Mouse (Mus musculus): ENCODE data around the gene Gm21704. TPM values are rescaled to one million over a fixed set of nuclear protein-coding genes. Genes with fewer than 3 reads are reported as not detected.
"Not testable (repeated sequence)": the region's sequence is repeated elsewhere in the genome, so short reads cannot be mapped to it uniquely, and the experiment has no call there.

The Gm21704 gene
- polyA plus RNA-seq (2012; ENCODE audit: insufficient read depth, insufficient read length, missing spikeins), result not detected in 2 replicates

GRCm38 (mm10) chrY:3410067-3410466, at the start of gene Gm21704, which contains the start of gene Gm21708:
TSS of gene Gm21704 (minus strand) at chrY:3410167.
TSS of gene Gm21708 (minus strand) at chrY:3410167.
- not testable (repeated sequence) for H3K27ac ChIP-seq (replicated peaks; ENCODE audit: low read depth, low read length); H3K4me3 ChIP-seq (ENCODE audit: insufficient read depth, low read depth, low read length); H3K4me1 ChIP-seq (ENCODE audit: control insufficient read depth, insufficient read depth, insufficient read length, low read length)

- not testable (repeated sequence) for H3K4me1 ChIP-seq (ENCODE audit: control insufficient read depth, insufficient read depth, insufficient read length, low read length); H3K27ac ChIP-seq (replicated peaks; ENCODE audit: low read depth, low read length); H3K4me3 ChIP-seq (ENCODE audit: insufficient read depth, low read depth, low read length)
Observed at GRCm38 (mm10) chrY:3345229-3345628, 64.7 kb downstream of the Gm21704 start, which contains the start of gene Gm21693. TSS of gene Gm21693 (minus strand) at chrY:3345329.

- not testable (repeated sequence) for H3K4me3 ChIP-seq (ENCODE audit: insufficient read depth, low read depth, low read length); H3K27ac ChIP-seq (replicated peaks; ENCODE audit: low read depth, low read length); H3K4me1 ChIP-seq (ENCODE audit: control insufficient read depth, insufficient read depth, insufficient read length, low read length)
Observed at GRCm38 (mm10) chrY:3340661-3341060, 69.3 kb downstream of the Gm21704 start.

Other genes starting within 250 kb of the Gm21704 start
- gene Gm21677, start 103.7 kb downstream of the Gm21704 start, polyA plus RNA-seq (2012; ENCODE audit: insufficient read depth, insufficient read length, missing spikeins), result not detected in 2 replicates
- gene Gm21693, start 64.8 kb downstream of the Gm21704 start, polyA plus RNA-seq (2012; ENCODE audit: insufficient read depth, insufficient read length, missing spikeins), result not detected in 2 replicates
- not detected in 2 replicates for gene Gm21708, start within 50 bp of the Gm21704 start, polyA plus RNA-seq (2012; ENCODE audit: insufficient read depth, insufficient read length, missing spikeins)